Mouse (Mus musculus): ENCODE results near the gene Tex21. TPM values are rescaled to one million over a fixed set of nuclear protein-coding genes. Genes with fewer than 3 reads are reported as not detected.

Tex21 gene
- total and polyA plus RNA-seq, 2 experiments from 2014 or later: not detected

- no peak for TF ChIP-seq CTCF (IDR thresholded peaks at IDR 0.05)
- no peaks in the 10 kb centered on the region for H3K4me1 ChIP-seq (ENCODE audit: insufficient read depth, low read length)
- no peak for DNase-seq (ENCODE audit: low spot score)
- H3K4me2 ChIP-seq (ENCODE audit: low read depth, low read length, poor library complexity, severe bottlenecking): peak overlapping the region; percentile 93
- 37% methylated on average over 8 of the region's 8 CpGs for WGBS
- ATAC-seq (ENCODE audit: low FRiP score): no peak
- no peak overlapping the region for H3K27ac ChIP-seq (ENCODE audit: low read depth, low read length)
- H3K27me3 ChIP-seq (ENCODE audit: insufficient read depth, low read length): no peaks in the 10 kb centered on the region
- H3K9me3 ChIP-seq (ENCODE audit: low read length): no peaks in the 10 kb centered on the region
- H3K9ac ChIP-seq (replicated peaks; ENCODE audit: low read length, poor library complexity, severe bottlenecking): no peak overlapping the region
- H3K36me3 ChIP-seq (ENCODE audit: insufficient read depth, low read length): no peaks in the 10 kb centered on the region
- H3K4me3 ChIP-seq (ENCODE audit: low read depth, low read length): no peak overlapping the region
These were observed 49.5 kb downstream of the Tex21 start for GRCm38 (mm10) chr12:76197071-76197470.

- Histone ChIP-seq H3K36me3 (ENCODE audit: insufficient read depth, low read length) (no peaks in the 10 kb centered on the region), H3K4me1 (ENCODE audit: insufficient read depth, low read length) (no peaks in the 10 kb centered on the region), H3K4me2 (ENCODE audit: low read depth, low read length, poor library complexity, severe bottlenecking) (peak overlapping the region; percentile 93), H3K4me3 (ENCODE audit: low read depth, low read length) (peak overlapping the region; percentile 35; the same call in 1 of the 2 replicates), H3K9ac (replicated peaks; ENCODE audit: low read length, poor library complexity, severe bottlenecking) (peak overlapping the region; percentile 51; the same call in 1 of the 2 replicates), H3K27ac (ENCODE audit: low read depth, low read length) (no peak overlapping the region), H3K9me3 (ENCODE audit: low read length) (no peaks in the 10 kb centered on the region), H3K27me3 (ENCODE audit: insufficient read depth, low read length) (no peaks in the 10 kb centered on the region)
- WGBS: 7% methylated on average over 6 of the region's 6 CpGs
- peak; percentile 97 for TF ChIP-seq CTCF (IDR thresholded peaks at IDR 0.05)
- DNase-seq (ENCODE audit: low spot score) (peak; percentile 88), ATAC-seq (ENCODE audit: low FRiP score) (peak; percentile 60)
These were observed 49.9 kb downstream of the Tex21 start for GRCm38 (mm10) chr12:76196709-76197054.

GRCm38 (mm10) chr12:76195912-76196708 is 50.4 kb downstream of the Tex21 start:
- H3K9me3 ChIP-seq (ENCODE audit: low read length): no peaks in the 10 kb centered on the region
- no peaks in the 10 kb centered on the region for H3K4me1 ChIP-seq (ENCODE audit: insufficient read depth, low read length)
- no peak for TF ChIP-seq CTCF (IDR thresholded peaks at IDR 0.05)
- ATAC-seq (ENCODE audit: low FRiP score) (peak; percentile 80), DNase-seq (ENCODE audit: low spot score) (peak; percentile 83)
- H3K27me3 ChIP-seq (ENCODE audit: insufficient read depth, low read length): no peaks in the 10 kb centered on the region
- no peaks in the 10 kb centered on the region for H3K36me3 ChIP-seq (ENCODE audit: insufficient read depth, low read length)
- WGBS: 0% methylated on average over 22 of the region's 22 CpGs
- H3K4me3 ChIP-seq (ENCODE audit: low read depth, low read length): peak overlapping the region; percentile 35
- peak overlapping the region; percentile 93 for H3K4me2 ChIP-seq (ENCODE audit: low read depth, low read length, poor library complexity, severe bottlenecking)
- peak overlapping the region; percentile 51 for H3K9ac ChIP-seq (replicated peaks; ENCODE audit: low read length, poor library complexity, severe bottlenecking)
- H3K27ac ChIP-seq (ENCODE audit: low read depth, low read length): no peak overlapping the region; the same call in 1 of the 2 replicates

- Histone ChIP-seq H3K9ac (replicated peaks; ENCODE audit: low read length, poor library complexity, severe bottlenecking) (no peak overlapping the region), H3K4me3 (ENCODE audit: low read depth, low read length) (no peak overlapping the region), H3K4me1 (ENCODE audit: insufficient read depth, low read length) (no peaks in the 10 kb centered on the region), H3K9me3 (ENCODE audit: low read length) (no peaks in the 10 kb centered on the region), H3K27ac (ENCODE audit: low read depth, low read length) (no peak overlapping the region), H3K27me3 (ENCODE audit: insufficient read depth, low read length) (no peaks in the 10 kb centered on the region), H3K4me2 (ENCODE audit: low read depth, low read length, poor library complexity, severe bottlenecking) (no peak overlapping the region), H3K36me3 (ENCODE audit: insufficient read depth, low read length) (no peaks in the 10 kb centered on the region)
- WGBS: 74% methylated on average over 3 of the region's 3 CpGs
- no peak for ATAC-seq (ENCODE audit: low FRiP score)
- TF ChIP-seq CTCF (IDR thresholded peaks at IDR 0.05): no peak; the same call in 1 of the 2 replicates
- no peak for DNase-seq (ENCODE audit: low spot score)
These were observed 52.0 kb downstream of the Tex21 start for GRCm38 (mm10) chr12:76194526-76194925.

- 47% methylated on average over 11 of the region's 11 CpGs for WGBS
- Histone ChIP-seq H3K4me3 (ENCODE audit: low read depth, low read length) (no peak overlapping the region), H3K4me1 (ENCODE audit: insufficient read depth, low read length) (no peaks in the 10 kb centered on the region), H3K27me3 (ENCODE audit: insufficient read depth, low read length) (no peaks in the 10 kb centered on the region), H3K9ac (replicated peaks; ENCODE audit: low read length, poor library complexity, severe bottlenecking) (no peak overlapping the region), H3K9me3 (ENCODE audit: low read length) (no peaks in the 10 kb centered on the region), H3K27ac (ENCODE audit: low read depth, low read length) (no peak overlapping the region), H3K4me2 (ENCODE audit: low read depth, low read length, poor library complexity, severe bottlenecking) (no peak overlapping the region), H3K36me3 (ENCODE audit: insufficient read depth, low read length) (no peaks in the 10 kb centered on the region)
- DNase-seq (ENCODE audit: low spot score) (peak; percentile 83), ATAC-seq (ENCODE audit: low FRiP score) (no peak)
- TF ChIP-seq CTCF (IDR thresholded peaks at IDR 0.05): peak; percentile 86
These were observed 55.6 kb downstream of the Tex21 start for GRCm38 (mm10) chr12:76190940-76191339.

- no peak overlapping the region for H3K4me2 ChIP-seq (ENCODE audit: low read depth, low read length, poor library complexity, severe bottlenecking)
- H3K27ac ChIP-seq (ENCODE audit: low read depth, low read length): no peak overlapping the region
- 37% methylated on average over 8 of the region's 8 CpGs for WGBS
- no peaks in the 10 kb centered on the region for H3K27me3 ChIP-seq (ENCODE audit: insufficient read depth, low read length)
- no peaks in the 10 kb centered on the region for H3K4me1 ChIP-seq (ENCODE audit: insufficient read depth, low read length)
- no peaks in the 10 kb centered on the region for H3K9me3 ChIP-seq (ENCODE audit: low read length)
- peak; percentile 83 for TF ChIP-seq CTCF (IDR thresholded peaks at IDR 0.05)
- DNase-seq (ENCODE audit: low spot score) (peak; percentile 51), ATAC-seq (ENCODE audit: low FRiP score) (no peak)
- no peaks in the 10 kb centered on the region for H3K36me3 ChIP-seq (ENCODE audit: insufficient read depth, low read length)
- H3K4me3 ChIP-seq (ENCODE audit: low read depth, low read length): no peak overlapping the region
- no peak overlapping the region for H3K9ac ChIP-seq (replicated peaks; ENCODE audit: low read length, poor library complexity, severe bottlenecking)
These were observed 58.7 kb downstream of the Tex21 start for GRCm38 (mm10) chr12:76187849-76188248.
